Mouse (Mus musculus): Measurements from ENCODE around the gene Gabarapl1.
"Not testable (repeated sequence)": the region's sequence is repeated elsewhere in the genome, so short reads cannot be mapped to it uniquely, and the experiment has no call there.

Gene Gabarapl1

GRCm38 (mm10) chr6:129532942-129533860, at the start of gene Gabarapl1:
Gene Gabarapl1 (plus strand): TSS chr6:129533160.
- DNase-seq (ENCODE audit: low spot score) = peak; percentile 78

GRCm38 (mm10) chr6:129494924-129495323, 38.0 kb upstream of the Gabarapl1 start:
- DNase-seq (ENCODE audit: low spot score) = no peak

- DNase-seq (ENCODE audit: low spot score) = no peak
These were observed 35.4 kb upstream of the Gabarapl1 start for GRCm38 (mm10) chr6:129497345-129498218.

GRCm38 (mm10) chr6:129499516-129499915, 33.4 kb upstream of the Gabarapl1 start:
- not testable (repeated sequence) for DNase-seq (ENCODE audit: low spot score)

- peak; percentile 21 for DNase-seq (ENCODE audit: low spot score)
These were observed 29.5 kb upstream of the Gabarapl1 start for GRCm38 (mm10) chr6:129503471-129503870.

- no peak for DNase-seq (ENCODE audit: low spot score)
These were observed 25.9 kb upstream of the Gabarapl1 start, which contains the start of gene Olr1 for GRCm38 (mm10) chr6:129507024-129507423. Gene Olr1 (minus strand): TSS chr6:129507165.

GRCm38 (mm10) chr6:129510120-129510911, 22.6 kb upstream of the Gabarapl1 start:
- no peak for DNase-seq (ENCODE audit: low spot score)

- no peak for DNase-seq (ENCODE audit: low spot score)
These were observed 20.6 kb upstream of the Gabarapl1 start, which contains the start of gene Tmem52b for GRCm38 (mm10) chr6:129512367-129512766. Gene Tmem52b (plus strand): TSS chr6:129512555.

- no peak for DNase-seq (ENCODE audit: low spot score)
These were observed 20.1 kb upstream of the Gabarapl1 start for GRCm38 (mm10) chr6:129512868-129513267.

- no peak for DNase-seq (ENCODE audit: low spot score)
These were observed 19.6 kb upstream of the Gabarapl1 start for GRCm38 (mm10) chr6:129513409-129513808.

- DNase-seq (ENCODE audit: low spot score) = no peak
These were observed 18.6 kb upstream of the Gabarapl1 start for GRCm38 (mm10) chr6:129514376-129514775.

GRCm38 (mm10) chr6:129515068-129515467, 17.9 kb upstream of the Gabarapl1 start:
- DNase-seq (ENCODE audit: low spot score) = no peak

- no peak for DNase-seq (ENCODE audit: low spot score)
These were observed 16.6 kb upstream of the Gabarapl1 start for GRCm38 (mm10) chr6:129516388-129516787.

- DNase-seq (ENCODE audit: low spot score) = peak; percentile 61
These were observed 15.1 kb upstream of the Gabarapl1 start for GRCm38 (mm10) chr6:129517752-129518408.

GRCm38 (mm10) chr6:129526069-129526468, 6.9 kb upstream of the Gabarapl1 start:
- no peak for DNase-seq (ENCODE audit: low spot score)

- no peak for DNase-seq (ENCODE audit: low spot score)
These were observed 5.5 kb upstream of the Gabarapl1 start for GRCm38 (mm10) chr6:129527416-129527815.

- DNase-seq (ENCODE audit: low spot score) = no peak
These were observed 3.4 kb upstream of the Gabarapl1 start for GRCm38 (mm10) chr6:129529605-129530004.

GRCm38 (mm10) chr6:129530261-129530660, 2.7 kb upstream of the Gabarapl1 start:
- no peak for DNase-seq (ENCODE audit: low spot score)

GRCm38 (mm10) chr6:129532556-129532941, 411 bp upstream of the Gabarapl1 start:
- no peak for DNase-seq (ENCODE audit: low spot score)

- DNase-seq (ENCODE audit: low spot score) = peak; percentile 60
These were observed 1.1 kb downstream of the Gabarapl1 start for GRCm38 (mm10) chr6:129534057-129534456.

GRCm38 (mm10) chr6:129534627-129535190, 1.7 kb downstream of the Gabarapl1 start:
- no peak for DNase-seq (ENCODE audit: low spot score)

Data from retina, embryonic 14.5 days (tissue).